Mouse (Mus musculus) CH12.LX (cell line): Measurements from ENCODE around the gene Gimap9.

ENCODE experiments used
- CTCF ChIP-seq, 2 experiments: IDR thresholded peaks in 1 of 2; conservative IDR thresholded peaks in 1 of 2; 2 replicates each; pipeline ENCODE4 v1.5.1; 2011 to 2012; ENCODE audit warnings: low read depth in 2 of 2, low read length in 2 of 2, improper control_type of control experiment in 1 of 2, inconsistent platforms in 1 of 2, mild to moderate bottlenecking in 1 of 2, moderate library complexity in 1 of 2
- EP300 ChIP-seq: IDR thresholded peaks from 2 replicates; pipeline ENCODE4 v1.6.1; 2011; ENCODE audit warnings: low read length, improper control_type of control experiment
- MAZ ChIP-seq: IDR thresholded peaks from 2 replicates; pipeline ENCODE4 v1.6.1; 2012; ENCODE audit warnings: low read depth, mild to moderate bottlenecking, inconsistent platforms, low read length, improper control_type of control experiment, moderate library complexity

DNA sequence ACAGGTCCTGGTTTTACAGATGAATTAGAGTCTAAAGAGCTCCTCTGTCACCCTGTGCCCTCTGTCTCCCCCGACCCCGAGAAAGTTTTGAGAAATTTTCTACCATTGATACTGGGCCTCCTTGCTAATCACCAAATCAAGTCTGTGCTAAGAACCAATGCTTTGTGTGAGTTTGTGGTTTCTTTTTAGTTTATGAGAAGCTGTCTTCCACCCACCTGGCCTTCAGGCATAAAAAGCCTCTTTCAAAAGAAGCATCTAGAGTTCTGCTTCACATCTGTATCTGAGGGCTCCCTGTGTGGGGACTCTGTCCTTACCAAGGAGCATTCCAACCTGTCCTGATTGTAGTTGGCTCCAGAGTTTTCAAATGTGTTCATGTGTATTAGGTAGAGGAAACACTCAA, 9.3 kb downstream of the Gimap9 start:
- TF ChIP-seq CTCF (conservative IDR thresholded peaks at IDR 0.05 in 1 of 2, IDR thresholded peaks at IDR 0.05 in 1 of 2; ENCODE audit: low read depth in 2 of 2, low read length in 2 of 2) (no peak), EP300 (0 out of 2 replicates have a peak, but pooled peaks have one; percentile 11), MAZ (no peak)
